Mouse (Mus musculus): ENCODE data around the gene Dixdc1.

Gene Dixdc1

DNA sequence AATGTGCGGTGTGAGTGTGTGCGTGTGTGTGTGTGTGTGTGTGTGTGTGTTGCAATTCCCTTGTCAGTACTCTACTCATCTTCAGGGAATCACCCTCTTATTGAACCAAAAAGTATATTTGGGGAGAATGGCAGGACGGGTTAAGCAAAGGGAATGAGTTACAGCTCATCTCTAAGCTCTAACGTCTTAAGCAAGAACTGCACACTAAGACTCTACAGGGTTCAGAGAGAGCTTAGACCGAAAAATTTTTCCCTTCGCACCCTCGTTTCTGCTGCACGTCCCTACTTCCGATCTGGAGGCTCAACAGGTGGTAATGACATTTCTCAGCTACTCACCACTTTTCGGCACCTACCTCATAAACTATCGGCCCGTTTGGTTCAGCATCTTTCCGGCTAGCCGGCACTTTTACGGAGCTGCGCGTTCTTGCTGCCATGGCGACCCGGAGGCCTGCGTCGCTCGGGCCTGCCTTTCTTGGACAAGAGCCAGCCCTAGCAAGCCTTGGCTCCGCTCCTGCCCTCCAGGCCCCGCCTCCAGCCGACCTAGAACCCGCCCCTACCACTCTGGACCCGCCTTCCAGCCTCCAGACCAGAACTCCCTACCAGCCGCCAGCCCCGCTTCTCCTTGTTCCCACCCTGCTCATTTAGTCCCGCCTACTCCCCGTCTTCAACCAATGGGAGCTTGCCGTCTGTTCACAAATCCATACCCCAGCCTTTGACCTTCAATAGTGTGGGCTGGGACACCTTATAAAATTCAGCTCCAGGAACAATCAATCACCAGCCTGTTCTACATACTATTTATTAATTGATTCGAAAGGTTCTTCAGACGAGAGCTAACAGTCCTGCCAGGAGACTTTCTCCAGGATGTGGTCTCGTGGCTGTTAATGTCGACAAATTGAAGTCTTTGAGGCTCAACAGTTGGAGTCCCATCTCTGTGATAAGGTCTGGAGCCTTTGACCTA, at the start of gene Dixdc1:
Gene Dixdc1 (minus strand): TSS at position 604 of the 957 bp plus-strand sequence.
- DNase-seq (ENCODE audit: low read depth) = peak; percentile 64

DNA sequence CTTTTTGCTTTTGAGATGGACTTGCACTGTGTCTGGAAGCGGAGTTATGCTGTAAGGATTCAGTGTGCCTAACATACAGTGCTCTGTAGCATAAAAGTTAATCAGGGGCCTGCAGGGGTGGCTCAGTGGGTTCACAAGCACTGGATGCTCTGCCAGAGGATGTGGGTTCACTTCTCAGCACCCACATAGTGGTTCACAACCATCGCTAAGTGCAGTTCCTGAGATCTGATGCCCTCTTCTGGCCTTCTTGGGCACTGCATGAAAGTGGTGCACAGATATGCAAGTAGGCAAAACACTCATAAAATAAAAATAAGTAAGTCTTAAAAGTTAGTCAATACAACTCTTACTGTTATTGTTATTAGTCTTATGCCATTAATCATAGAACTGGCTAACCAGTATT, 42.8 kb upstream of the Dixdc1 start:
- DNase-seq (ENCODE audit: low read depth) = peak; percentile 72

DNA sequence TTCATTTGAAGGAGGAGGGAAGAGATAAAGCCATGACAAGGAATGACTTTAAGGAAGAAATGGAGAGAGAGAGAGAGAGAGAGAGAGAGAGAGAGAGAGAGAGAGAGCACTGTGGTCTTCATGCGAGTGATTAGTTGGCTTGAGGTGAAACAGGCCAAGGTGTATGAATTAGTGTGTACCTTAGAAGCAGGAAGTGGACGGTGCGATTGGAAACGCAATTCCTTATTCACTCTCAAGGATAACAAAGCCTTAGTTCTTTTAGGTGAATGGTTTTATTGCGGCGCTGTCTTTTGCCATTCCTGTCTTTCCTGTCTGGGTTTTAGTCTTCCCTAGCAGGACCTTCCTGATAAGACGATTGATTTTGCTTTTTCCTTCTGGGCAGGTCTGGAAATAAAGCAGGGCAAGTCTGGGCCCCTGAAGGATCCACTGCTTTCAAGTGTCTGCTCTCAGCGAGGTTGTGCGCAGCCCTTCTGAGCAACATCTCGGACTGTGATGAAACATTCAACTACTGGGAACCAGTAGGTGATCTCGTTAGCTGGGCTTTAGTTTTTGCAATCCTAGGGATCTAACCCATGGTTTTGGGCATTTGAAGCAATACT, 36.9 kb upstream of the Dixdc1 start:
- peak; percentile 9 for DNase-seq (ENCODE audit: low read depth)

GRCm38 (mm10) chr9:50775662-50776126, 36.4 kb upstream of the Dixdc1 start:
- peak; percentile 27 for DNase-seq (ENCODE audit: low read depth)

GRCm38 (mm10) chr9:50774991-50775612, 35.8 kb upstream of the Dixdc1 start, which contains the start of the genes Alg9 and 1110032A03Rik:
Alg9 (plus strand) TSS chr9:50775019.
1110032A03Rik (minus strand) TSS chr9:50775520.
- DNase-seq (ENCODE audit: low read depth) = peak; percentile 89

- peak; percentile 66 for DNase-seq (ENCODE audit: low read depth)
Observed at GRCm38 (mm10) chr9:50774026-50774462, 34.7 kb upstream of the Dixdc1 start.

DNA sequence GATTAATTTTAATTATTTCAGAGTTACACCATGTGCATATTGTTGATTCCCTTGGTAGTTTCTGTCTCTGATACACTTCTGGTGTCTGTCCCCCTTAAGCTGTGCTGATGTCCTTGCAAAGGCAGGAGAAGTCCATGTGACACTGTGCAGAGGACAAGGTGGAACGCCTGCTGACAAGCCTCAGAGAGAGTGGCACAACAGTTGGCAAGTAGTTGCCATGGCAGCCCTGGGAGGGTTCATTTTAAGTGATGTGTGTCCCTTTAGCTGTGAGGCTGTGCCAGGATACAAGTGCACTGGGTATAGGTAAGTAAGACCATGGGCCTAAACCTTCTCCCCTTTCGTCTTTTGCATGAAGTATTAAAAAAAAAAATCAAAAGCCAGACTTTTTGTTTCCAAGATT, 30.7 kb upstream of the Dixdc1 start:
- DNase-seq (ENCODE audit: low read depth) = no peak

- DNase-seq (ENCODE audit: low read depth) = peak; percentile 99
Observed at GRCm38 (mm10) chr9:50768107-50769002, 29.0 kb upstream of the Dixdc1 start, which contains the start of gene Fdxacb1. Fdxacb1 (plus strand) TSS chr9:50768236.

DNA sequence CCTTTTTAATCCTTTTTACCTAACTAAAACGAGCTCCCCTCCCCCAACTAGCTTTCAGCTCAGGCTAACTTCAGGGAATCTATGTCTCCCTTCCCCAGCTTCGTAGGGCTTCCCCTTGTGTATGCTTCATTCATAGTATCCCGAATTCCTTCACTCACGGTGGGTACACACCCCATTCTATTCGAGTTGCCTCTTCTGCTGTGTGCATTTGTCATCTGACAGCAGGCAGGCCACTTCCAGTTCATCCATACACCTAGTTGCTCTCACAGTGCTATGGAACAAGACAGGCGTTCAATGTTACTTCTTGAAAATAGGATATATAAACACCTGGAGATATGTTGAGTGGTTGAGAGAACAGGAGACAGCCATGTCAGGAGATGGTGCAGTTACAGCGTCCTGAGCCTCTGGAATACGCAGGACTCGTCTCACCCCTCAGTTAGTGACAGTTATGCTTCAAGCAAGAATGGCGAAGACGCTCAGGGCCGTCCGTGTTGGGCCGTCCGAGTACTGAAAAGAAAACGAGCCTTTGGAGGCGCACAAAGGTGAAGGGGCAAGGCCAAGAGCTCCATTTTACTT, 28.3 kb upstream of the Dixdc1 start:
- DNase-seq (ENCODE audit: low read depth) = no peak

DNA sequence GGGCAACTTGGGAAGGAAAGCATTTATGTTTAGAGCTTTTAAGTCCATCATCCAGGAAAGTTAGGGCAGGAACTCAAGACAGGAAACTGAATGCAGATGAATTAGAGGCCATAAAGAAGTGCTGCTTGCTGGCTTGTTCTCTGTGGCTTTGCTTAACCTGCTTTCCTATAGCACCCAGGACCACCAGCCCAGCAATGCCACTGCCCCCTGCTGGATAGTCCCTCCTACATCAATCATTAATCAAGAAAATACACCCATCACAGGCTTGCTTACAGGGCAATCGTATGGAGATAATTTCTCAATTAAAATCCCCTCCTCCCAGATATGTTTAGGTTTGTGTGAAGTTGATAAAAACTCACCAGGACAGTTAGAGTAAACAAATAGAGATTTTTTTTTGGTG, 24.0 kb upstream of the Dixdc1 start:
- DNase-seq (ENCODE audit: low read depth) = peak; percentile 43

GRCm38 (mm10) chr9:50761520-50762243, 22.4 kb upstream of the Dixdc1 start:
- DNase-seq (ENCODE audit: low read depth) = no peak

- DNase-seq (ENCODE audit: low read depth) = no peak
Observed at GRCm38 (mm10) chr9:50756711-50757110, 17.4 kb upstream of the Dixdc1 start.

DNA sequence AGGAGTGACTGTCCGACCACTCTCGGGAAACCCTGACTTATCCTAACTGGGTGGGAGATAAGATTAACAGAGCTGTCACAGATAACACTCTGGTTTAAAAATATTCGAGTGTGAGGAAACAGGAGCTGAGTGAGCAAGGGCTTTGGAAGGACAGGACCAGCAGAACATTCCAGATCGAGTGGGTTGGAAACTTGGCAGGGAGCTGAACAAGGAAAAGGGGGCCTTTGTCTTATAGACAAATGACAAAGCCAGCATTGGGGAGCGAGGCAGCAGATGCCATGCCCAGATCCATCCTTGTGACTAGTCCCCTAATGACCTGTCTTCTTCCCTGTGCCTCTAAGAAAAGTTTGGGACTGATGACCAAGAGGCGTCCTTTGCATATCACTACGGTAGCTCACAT, 14.6 kb upstream of the Dixdc1 start:
- no peak for DNase-seq (ENCODE audit: low read depth)

DNA sequence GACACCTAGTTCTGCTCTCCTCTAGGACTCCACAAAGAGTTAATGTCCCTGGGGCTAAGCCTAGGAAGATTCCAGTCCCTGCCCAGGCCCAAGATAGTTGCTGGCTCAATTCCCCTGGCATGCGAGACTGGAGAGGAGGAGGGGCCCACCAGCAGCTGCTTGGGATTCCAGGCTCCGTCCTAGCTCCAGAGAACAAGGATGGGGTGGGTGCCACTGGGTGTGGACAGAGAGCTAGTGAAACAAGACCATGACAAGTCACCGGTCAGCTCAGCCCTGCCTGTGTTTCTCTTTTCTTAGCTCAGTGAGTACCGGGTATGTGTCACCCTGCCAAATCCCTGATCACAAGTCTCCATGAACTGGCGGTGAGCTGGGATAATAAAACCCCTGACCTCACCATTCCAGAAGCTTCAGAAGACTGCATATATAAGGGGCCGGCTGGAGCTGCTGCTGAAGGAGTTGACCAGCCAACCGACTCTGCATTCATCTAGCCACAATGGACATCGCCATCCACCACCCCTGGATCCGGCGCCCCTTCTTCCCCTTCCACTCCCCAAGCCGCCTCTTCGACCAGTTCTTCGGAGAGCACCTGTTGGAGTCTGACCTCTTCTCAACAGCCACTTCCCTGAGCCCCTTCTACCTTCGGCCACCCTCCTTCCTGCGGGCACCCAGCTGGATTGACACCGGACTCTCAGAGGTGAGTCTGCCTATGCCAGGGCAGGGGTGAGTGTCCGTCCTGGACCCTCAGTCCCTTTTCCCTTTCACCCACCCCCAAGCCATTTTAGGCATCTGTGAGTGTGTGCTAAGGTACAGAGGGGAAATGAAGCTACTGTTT, 13.7 kb upstream of the Dixdc1 start:
- DNase-seq (ENCODE audit: low read depth) = no peak

DNA sequence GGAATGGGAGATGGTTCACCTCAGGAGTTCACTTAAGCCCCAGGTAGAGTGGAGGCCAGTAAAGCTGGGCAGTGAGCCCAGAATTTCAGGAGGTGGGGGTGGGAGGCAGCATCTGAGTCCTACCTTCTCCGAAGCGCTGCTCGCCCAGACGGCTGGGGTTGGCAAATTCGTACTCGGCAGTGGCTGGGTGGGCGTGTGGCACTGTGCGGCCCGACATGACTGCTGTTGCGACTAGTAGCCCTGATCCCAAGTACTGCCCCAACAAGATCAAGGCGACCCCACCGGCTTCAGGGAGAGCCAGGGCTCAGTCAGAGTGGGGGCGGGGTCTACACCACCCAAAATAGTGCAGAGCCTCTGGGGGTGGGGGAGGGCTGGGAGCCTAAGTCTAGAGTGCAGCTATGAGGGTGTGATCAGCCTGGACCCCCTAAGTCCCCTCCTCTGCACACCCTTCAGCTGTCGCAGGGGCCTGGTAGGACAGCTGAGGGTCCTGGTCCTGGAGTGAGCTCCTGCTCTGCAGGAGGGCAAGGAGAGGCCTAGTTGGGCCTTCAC, 12.8 kb upstream of the Dixdc1 start, which contains the start of gene Hspb2:
Gene Hspb2 (minus strand): TSS at position 301 of the 549 bp plus-strand sequence.
- DNase-seq (ENCODE audit: low read depth) = no peak

GRCm38 (mm10) chr9:50751323-50751722, 12.0 kb upstream of the Dixdc1 start, which contains the start of gene Cryab:
Cryab (plus strand) TSS chr9:50751325.
- no peak for DNase-seq (ENCODE audit: low read depth)

- DNase-seq (ENCODE audit: low read depth) = no peak
Observed at GRCm38 (mm10) chr9:50750706-50751105, 11.4 kb upstream of the Dixdc1 start.

GRCm38 (mm10) chr9:50746214-50746677, 6.9 kb upstream of the Dixdc1 start, which contains the start of gene 2310030G06Rik:
2310030G06Rik (minus strand) TSS chr9:50746536.
- no peak for DNase-seq (ENCODE audit: low read depth)

GRCm38 (mm10) chr9:50745806-50746205, 6.5 kb upstream of the Dixdc1 start:
- no peak for DNase-seq (ENCODE audit: low read depth)
